Comparison of ENCODE assay signal across 26 mouse cellular contexts in the genomic region with DNA sequence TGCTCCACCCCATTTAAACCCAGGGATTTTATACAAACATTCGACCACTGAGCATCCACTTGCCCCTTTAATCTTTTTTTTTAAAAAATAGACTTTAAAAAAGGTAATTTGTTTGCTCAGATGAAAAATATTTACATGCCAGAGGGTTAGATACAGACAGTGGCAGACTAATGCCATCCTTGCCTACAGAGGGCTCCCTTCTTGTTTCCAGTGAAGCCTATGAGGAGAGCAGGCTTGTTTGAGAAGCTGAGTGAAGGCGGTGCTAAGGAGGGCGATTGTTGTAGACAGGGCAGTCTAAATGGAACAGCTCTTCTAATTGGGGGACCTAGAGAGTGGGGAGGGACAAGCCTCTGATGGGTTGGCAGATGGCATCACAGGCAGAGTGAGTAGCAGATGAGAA.
A peak's percentile ranks its signal among the peaks of the same experiment; 100 is the strongest.
DNase-seq lines count a peak whose midpoint lies in the region; ATAC-seq and TF ChIP-seq lines count a peak whose summit lies in the region.
"Had no signal": no experiment of that assay in that cellular context is flagged by ENCODE, and none has a peak within 500 bp of the region (broad histone marks: within the 10 kb centered on the region; RNA-seq: fewer than 3 reads in every experiment).

No protein-coding gene starts in this region.

- no peak for TF ChIP-seq POLR2A in heart, adult 2 months (IDR thresholded peaks at IDR 0.05; ENCODE audit: insufficient read depth, low read depth, low read length)

- peaks cover 16% of the 10 kb centered on the region for H3K4me1 ChIP-seq in heart, adult 2 months (ENCODE audit: control insufficient read depth, insufficient read depth, low read length)
- no peaks in the 10 kb centered on the region; the same call in 1 of the 2 replicates for H3K4me1 ChIP-seq in lung, postnatal 0 days (ENCODE audit: insufficient read depth, low read depth, low read length)
- H3K4me1 ChIP-seq: neural tube, embryonic 15.5 days had no signal

- H3K4me3 ChIP-seq in heart, adult 2 months, result no peak overlapping the region
- H3K4me3 ChIP-seq in lung, postnatal 0 days (ENCODE audit: low read depth, low read length), result no peak overlapping the region
- H3K4me3 ChIP-seq: embryonic facial prominence, embryonic 10.5 days; forebrain, embryonic 10.5 days; heart, embryonic 13.5 days; hindbrain, embryonic 12.5 days; limb, embryonic 12.5 days; lung, embryonic 15.5 days; neural tube, embryonic 15.5 days had no signal

- H3K27ac ChIP-seq in heart, adult 2 months, result no peak overlapping the region
- no peak overlapping the region for H3K27ac ChIP-seq in lung, postnatal 0 days (ENCODE audit: low read length)
- H3K27ac ChIP-seq: embryonic facial prominence, embryonic 10.5 days; forebrain, embryonic 10.5 days; heart, embryonic 13.5 days; hindbrain, embryonic 12.5 days; limb, embryonic 12.5 days; lung, embryonic 15.5 days; neural tube, embryonic 15.5 days had no signal

- no peak overlapping the region for H3K4me2 ChIP-seq in lung, postnatal 0 days (replicated peaks; ENCODE audit: low read depth, low read length)
- H3K4me2 ChIP-seq: heart, embryonic 13.5 days; hindbrain, embryonic 12.5 days; limb, embryonic 12.5 days; liver, embryonic 11.5 days; lung, embryonic 15.5 days; neural tube, embryonic 15.5 days had no signal

- no peak for ATAC-seq in lung, postnatal 0 days
- peak; percentile 31 for ATAC-seq in megakaryocyte progenitor cell, adult 5-6 weeks (replicated peaks; ENCODE audit: poor library complexity)
- ATAC-seq: forebrain, embryonic 16.5 days; midbrain, embryonic 16.5 days had no signal

- 72% methylated on average over 3 of the region's 3 CpGs for WGBS in heart, adult 2 months
- WGBS in lung, postnatal 0 days, result 58% methylated on average over 3 of the region's 3 CpGs

- intact Hi-C loops in heart, adult 2 months (cut with DNase I), result loop anchor here (5.0 kb wide), 2 partner anchors 34 to 41 kb away; no protein-coding TSS in a partner anchor
- intact Hi-C loops in left cerebral cortex, postnatal 14 days (cut with DNase I), result no loop called here

- TF ChIP-seq CTCF in heart, adult 2 months (IDR thresholded peaks at IDR 0.05), result peak; percentile 30
- TF ChIP-seq CTCF in lung, postnatal 0 days (IDR thresholded peaks at IDR 0.05), result peak; percentile 40

- no peaks in the 10 kb centered on the region for H3K79me2 ChIP-seq in heart, adult 2 months (replicated peaks; ENCODE audit: control insufficient read depth, insufficient read depth, low read length)

- H3K9me3 ChIP-seq in lung, postnatal 0 days (ENCODE audit: low read length), result no peaks in the 10 kb centered on the region
- H3K9me3 ChIP-seq: embryonic facial prominence, embryonic 10.5 days; forebrain, embryonic 10.5 days; heart, embryonic 13.5 days; hindbrain, embryonic 12.5 days; limb, embryonic 12.5 days; lung, embryonic 15.5 days; neural tube, embryonic 15.5 days had no signal

- H3K9ac ChIP-seq in heart, adult 2 months (ENCODE audit: low read depth, low read length), result no peak overlapping the region
- H3K9ac ChIP-seq in lung, postnatal 0 days (replicated peaks; ENCODE audit: low read depth), result no peak overlapping the region
- H3K9ac ChIP-seq: heart, embryonic 13.5 days; hindbrain, embryonic 12.5 days; limb, embryonic 12.5 days; lung, embryonic 15.5 days; neural tube, embryonic 15.5 days had no signal

- no peaks in the 10 kb centered on the region for H3K27me3 ChIP-seq in heart, adult 2 months (ENCODE audit: control insufficient read depth, insufficient read depth, low read length)
- no peaks in the 10 kb centered on the region for H3K27me3 ChIP-seq in lung, postnatal 0 days (replicated peaks; ENCODE audit: insufficient read depth, low read length)
- H3K27me3 ChIP-seq: heart, embryonic 13.5 days; hindbrain, embryonic 12.5 days; limb, embryonic 12.5 days; lung, embryonic 15.5 days; neural tube, embryonic 15.5 days had no signal

- DNase-seq in heart, adult 2 months, result no peak
- no peak for DNase-seq in heart, postnatal 4 days
- DNase-seq in lung, postnatal 0 days (ENCODE audit: low spot score), result no peak
- no peak for DNase-seq in lung, postnatal 4 days
- peak; percentile 43 for DNase-seq in 416B (ENCODE audit: low read depth)
- DNase-seq in left cerebral cortex, postnatal 14 days (ENCODE audit: low spot score in 2 of 2), result no peak
- DNase-seq: adrenal gland, postnatal 14 days; B cell, adult 2 months; cerebellum, adult 2 months; gastrocnemius, postnatal 25 days; heart, adult 18-20 months; heart, postnatal 14 days; kidney, adult 18-20 months; kidney, postnatal 10 days; right cerebral cortex, postnatal 14 days had no signal

- peaks cover 8% of the 10 kb centered on the region for H3K36me3 ChIP-seq in heart, adult 2 months (ENCODE audit: control insufficient read depth, insufficient read depth, low read length)
- no peaks in the 10 kb centered on the region for H3K36me3 ChIP-seq in lung, postnatal 0 days (ENCODE audit: insufficient read depth, low read length)
- H3K36me3 ChIP-seq: embryonic facial prominence, embryonic 10.5 days; forebrain, embryonic 10.5 days; heart, embryonic 13.5 days; hindbrain, embryonic 12.5 days; limb, embryonic 12.5 days; lung, embryonic 15.5 days; neural tube, embryonic 15.5 days had no signal

- TF ChIP-seq EP300 in heart, adult 2 months (IDR thresholded peaks at IDR 0.05; ENCODE audit: insufficient read depth, low read depth, low read length), result no peak
- TF ChIP-seq EP300 in lung, postnatal 0 days (IDR thresholded peaks at IDR 0.05), result no peak
